ENCODE assay signal across 7 mouse cellular contexts in the genomic region with DNA sequence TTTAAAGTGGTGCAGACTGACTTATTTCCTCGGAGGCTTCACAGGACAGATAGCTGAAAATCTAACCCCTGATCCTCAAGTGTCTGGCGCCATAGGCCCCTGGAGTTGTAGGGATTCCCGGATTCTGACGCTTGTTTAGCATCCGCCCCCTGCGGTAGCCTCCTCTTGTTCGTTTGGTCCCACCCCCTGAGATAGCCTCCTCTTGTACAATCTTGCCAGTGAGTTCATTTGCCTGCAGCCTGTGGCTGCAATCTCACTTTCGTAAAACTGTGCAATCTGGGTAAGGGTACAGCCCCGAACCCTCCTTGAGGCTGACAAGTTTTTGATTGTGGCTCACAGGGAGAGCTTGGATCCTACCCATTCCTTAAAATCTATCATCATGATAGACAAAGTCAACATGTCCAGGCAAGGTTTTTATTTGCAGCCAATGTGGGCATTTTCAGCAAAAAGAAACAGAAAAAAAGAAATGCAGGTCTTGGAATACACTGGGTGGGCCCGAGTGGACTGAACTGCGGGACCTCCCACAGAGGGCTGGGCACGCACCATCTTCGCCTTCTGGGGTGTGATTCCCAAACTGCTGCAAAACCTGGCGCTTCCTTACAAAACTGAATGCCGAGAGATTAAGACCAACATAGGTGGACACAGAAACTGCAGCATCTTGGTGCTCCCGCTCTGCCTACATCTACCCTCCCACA. TPM values are rescaled to one million over a fixed set of nuclear protein-coding genes. Genes with fewer than 3 reads are reported as not detected.
DNase-seq lines count a peak whose midpoint lies in the region; ATAC-seq and TF ChIP-seq lines count a peak whose summit lies in the region.

No protein-coding gene starts in this region.

- no peaks in the 10 kb centered on the region for H3K9me3 ChIP-seq in forebrain, embryonic 10.5 days
- H3K9me3 ChIP-seq in limb, embryonic 10.5 days (replicated peaks), result no peaks in the 10 kb centered on the region
- H3K9me3 ChIP-seq in neural tube, embryonic 14.5 days (ENCODE audit: control insufficient read depth, low read length), result no peaks in the 10 kb centered on the region

- peak overlapping the region; percentile 46 for H3K9ac ChIP-seq in neural tube, embryonic 14.5 days (replicated peaks; ENCODE audit: low read depth, low read length)

- H3K4me2 ChIP-seq in neural tube, embryonic 14.5 days (ENCODE audit: low read depth, low read length), result peak overlapping the region; percentile 89

- no peak for ATAC-seq in neural tube, embryonic 14.5 days (ENCODE audit: low read depth)

- no peak for DNase-seq in left cerebral cortex, adult 2 months (ENCODE audit: extremely low spot score in 1 of 2, low spot score in 2 of 2)
- DNase-seq in left cerebral cortex, postnatal 25 days (ENCODE audit: low spot score in 2 of 2), result no peak
- peak; percentile 14 for DNase-seq in forebrain, embryonic 10.5 days (ENCODE audit: extremely low spot score, low spot score)
- DNase-seq in limb, embryonic 10.5 days (ENCODE audit: low spot score), result peak; percentile 29
- DNase-seq in spleen, adult 12 weeks (ENCODE audit: low spot score), result no peak
- no peak for DNase-seq in adrenal gland, postnatal 10 days

- no peak for TF ChIP-seq CTCF in left cerebral cortex, adult 2 months (IDR thresholded peaks at IDR 0.05)

- H3K36me3 ChIP-seq in forebrain, embryonic 10.5 days (replicated peaks), result no peaks in the 10 kb centered on the region
- no peaks in the 10 kb centered on the region for H3K36me3 ChIP-seq in limb, embryonic 10.5 days
- H3K36me3 ChIP-seq in neural tube, embryonic 14.5 days (ENCODE audit: control insufficient read depth, insufficient read depth, low read length), result no peaks in the 10 kb centered on the region

- peak overlapping the region; percentile 96 for H3K27ac ChIP-seq in left cerebral cortex, adult 2 months
- H3K27ac ChIP-seq in forebrain, embryonic 10.5 days, result peak overlapping the region; percentile 96
- H3K27ac ChIP-seq in limb, embryonic 10.5 days, result peak overlapping the region; percentile 96
- peak overlapping the region; percentile 91 for H3K27ac ChIP-seq in neural tube, embryonic 14.5 days (ENCODE audit: low read depth, low read length)

- intact Hi-C loops in left cerebral cortex, adult 2 months (cut with DNase I), result loop anchor here (5.0 kb wide), 1 partner anchor 32 kb away; a partner anchor contains a TSS
- intact Hi-C loops in left cerebral cortex, postnatal 25 days (cut with DNase I), result no loop called here

- 41% methylated on average over 16 of the region's 16 CpGs for WGBS in forebrain, embryonic 10.5 days
- WGBS in limb, embryonic 10.5 days, result 57% methylated on average over 16 of the region's 16 CpGs
- 40% methylated on average over 16 of the region's 16 CpGs for WGBS in neural tube, embryonic 14.5 days

- H3K4me3 ChIP-seq in left cerebral cortex, adult 2 months, result no peak overlapping the region
- H3K4me3 ChIP-seq in forebrain, embryonic 10.5 days, result peak overlapping the region; percentile 63
- peak overlapping the region; percentile 64 for H3K4me3 ChIP-seq in limb, embryonic 10.5 days
- H3K4me3 ChIP-seq in neural tube, embryonic 14.5 days (ENCODE audit: low read depth, low read length), result peak overlapping the region; percentile 37

- H3K4me1 ChIP-seq in forebrain, embryonic 10.5 days, result peaks cover 60% of the 10 kb centered on the region
- peaks cover 57% of the 10 kb centered on the region for H3K4me1 ChIP-seq in limb, embryonic 10.5 days
- H3K4me1 ChIP-seq in neural tube, embryonic 14.5 days (ENCODE audit: control insufficient read depth, insufficient read depth, low read length), result peaks cover 31% of the 10 kb centered on the region

- 0 out of 2 replicates have a peak, but pooled peaks cover 4% of the 10 kb centered on the region for H3K27me3 ChIP-seq in forebrain, embryonic 10.5 days (ENCODE audit: poor library complexity, severe bottlenecking)
- H3K27me3 ChIP-seq in limb, embryonic 10.5 days (ENCODE audit: low read depth, poor library complexity, severe bottlenecking), result no peaks in the 10 kb centered on the region
- no peaks in the 10 kb centered on the region for H3K27me3 ChIP-seq in neural tube, embryonic 14.5 days (ENCODE audit: control insufficient read depth, insufficient read depth, low read length)

RNA-seq across cellular contexts. Expression of a gene that starts 33.5 kb away (rescaled TPM):
- total RNA-seq in left cerebral cortex, adult 2 months (2021), result 1,000 to 10,000 TPM; 1,100 to 1,129 TPM
- total RNA-seq in left cerebral cortex, postnatal 25 days (2021), result 1,000 to 10,000 TPM; 1,262 to 1,272 TPM
- 2,559 and 2,733 TPM in 2 replicates for polyA plus RNA-seq in forebrain, embryonic 10.5 days (2016; fragmentation: Nextera tagmentation; extraction: Ambion mirVana)
- 3,099 and 3,197 TPM in 2 replicates for polyA plus RNA-seq in limb, embryonic 10.5 days (2016; fragmentation: Nextera tagmentation; extraction: Ambion mirVana)
- 4,176 and 4,177 TPM in 2 replicates for polyA plus RNA-seq in neural tube, embryonic 14.5 days (2014; fragmentation: Nextera tagmentation; extraction: Ambion mirVana)
- total RNA-seq in adrenal gland, postnatal 10 days (2021), result 100 to 1,000 TPM; 954 to 956 TPM

RNA-seq across cellular contexts. Expression of a gene that starts 46.5 kb away (rescaled TPM):
- total RNA-seq in left cerebral cortex, adult 2 months (2021), result under 1 TPM in 1 of 2 experiments, not detected in 1; 0.25 TPM
- under 1 TPM in 1 of 2 experiments, not detected in 1; 0.21 TPM for total RNA-seq in left cerebral cortex, postnatal 25 days (2021)
- polyA plus RNA-seq in forebrain, embryonic 10.5 days (2016; fragmentation: Nextera tagmentation; extraction: Ambion mirVana), result 0.32 TPM in 1 of 2 replicates, not detected in the other
- polyA plus RNA-seq in limb, embryonic 10.5 days (2016; fragmentation: Nextera tagmentation; extraction: Ambion mirVana), result 0.35 and 0.74 TPM in 2 replicates
- 0.63 and 1.7 TPM in 2 replicates for polyA plus RNA-seq in neural tube, embryonic 14.5 days (2014; fragmentation: Nextera tagmentation; extraction: Ambion mirVana)
- total RNA-seq in adrenal gland, postnatal 10 days (2021), result under 1 TPM; 0.15 to 0.45 TPM

Comparison
In these comparisons a context has a peak if more than half of its experiments do, and no peak if none do; other contexts are left out.
1. DNase-seq: peak in forebrain, embryonic 10.5 days (single experiment) and limb, embryonic 10.5 days (single experiment); none in left cerebral cortex, adult 2 months (0 of 2), left cerebral cortex, postnatal 25 days (0 of 2), spleen, adult 12 weeks (single experiment) and adrenal gland, postnatal 10 days (single experiment).
2. Peak in every context shown above with its lines, with median percentiles within 50 percentile points of each other: H3K27ac ChIP-seq.